Mouse (Mus musculus): ENCODE measurements around the gene Rac2. TPM values are rescaled to one million over a fixed set of nuclear protein-coding genes. Genes with fewer than 3 reads are reported as not detected.

The Rac2 gene
- polyA plus RNA-seq, 1 experiment from 2014 or later = 7.5 TPM

GRCm38 (mm10) chr15:78529428-78529990, 43.1 kb downstream of the Rac2 start:
- Histone ChIP-seq H3K4me2 (replicated peaks) (peak overlapping the region; percentile 45), H3K27ac (replicated peaks) (peak overlapping the region; percentile 79), H3K36me3 (no peaks in the 10 kb centered on the region), H3K9ac (replicated peaks) (peak overlapping the region; percentile 57), H3K4me1 (peaks cover 31% of the 10 kb centered on the region), H3K9me3 (no peaks in the 10 kb centered on the region), H3K27me3 (no peaks in the 10 kb centered on the region), H3K4me3 (peak overlapping the region; percentile 36)
- WGBS = 0% methylated on average over 14 of the region's 15 CpGs
- ATAC-seq (replicated peaks) = peak; percentile 49

DNA sequence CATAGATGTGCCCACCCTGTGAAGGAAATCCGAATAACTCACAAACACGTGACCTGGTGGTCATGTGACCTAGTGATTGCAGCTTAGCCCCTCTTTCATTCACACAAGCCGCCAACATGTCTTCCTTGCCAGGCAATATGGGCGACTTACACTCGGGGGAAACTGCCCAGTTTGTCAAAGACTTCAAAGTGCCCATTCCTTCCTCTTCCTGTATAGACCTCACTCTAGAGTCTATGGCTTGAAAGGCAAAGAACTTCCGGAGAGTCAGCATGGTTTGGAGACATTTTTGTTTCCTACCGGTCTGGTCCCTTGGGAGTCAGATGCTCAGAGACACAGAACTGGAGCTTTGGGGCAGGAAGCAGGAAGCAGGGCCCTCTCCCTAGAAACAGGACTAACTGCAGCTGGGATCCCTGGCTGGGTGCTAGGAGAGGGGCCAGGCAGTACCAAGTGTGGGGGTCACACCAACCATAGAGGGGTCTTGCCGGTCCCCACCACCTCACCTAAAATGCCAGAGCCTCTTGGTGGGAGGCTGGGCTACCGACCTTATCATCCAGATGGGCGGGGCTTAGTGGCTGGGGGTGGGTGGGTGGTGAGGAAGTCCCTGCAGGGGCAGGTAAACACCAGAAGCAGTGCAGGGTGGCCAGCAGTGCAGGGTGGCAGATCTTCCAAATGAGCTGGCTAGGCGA, 43.7 kb downstream of the Rac2 start:
- Histone ChIP-seq H3K27ac (replicated peaks) (peak overlapping the region; percentile 79), H3K36me3 (no peaks in the 10 kb centered on the region), H3K9ac (replicated peaks) (peak overlapping the region; percentile 57), H3K4me1 (peaks cover 31% of the 10 kb centered on the region), H3K4me2 (replicated peaks) (peak overlapping the region; percentile 45), H3K4me3 (peak overlapping the region; percentile 36), H3K27me3 (no peaks in the 10 kb centered on the region), H3K9me3 (no peaks in the 10 kb centered on the region)
- ATAC-seq (replicated peaks) = no peak
- 52% methylated on average over 11 of the region's 11 CpGs for WGBS

GRCm38 (mm10) chr15:78527973-78528372, 44.6 kb downstream of the Rac2 start:
- WGBS = 87% methylated on average over 7 of the region's 7 CpGs

GRCm38 (mm10) chr15:78524163-78524562, 48.4 kb downstream of the Rac2 start:
- no peak for ATAC-seq (replicated peaks)
- Histone ChIP-seq H3K9me3 (no peaks in the 10 kb centered on the region), H3K27ac (replicated peaks) (no peak overlapping the region), H3K36me3 (no peaks in the 10 kb centered on the region), H3K4me1 (peaks cover 5% of the 10 kb centered on the region), H3K4me3 (no peak overlapping the region), H3K9ac (replicated peaks) (no peak overlapping the region), H3K4me2 (replicated peaks) (no peak overlapping the region), H3K27me3 (no peaks in the 10 kb centered on the region)
- 87% methylated on average over 5 of the region's 5 CpGs for WGBS

More at GRCm38 (mm10) chr15:78527973-78528372, 44.6 kb downstream of the Rac2 start:
- no peaks in the 10 kb centered on the region for H3K27me3 ChIP-seq
- no peak for ATAC-seq (replicated peaks)
- no peak overlapping the region for H3K4me2 ChIP-seq (replicated peaks)
- H3K9me3 ChIP-seq = no peaks in the 10 kb centered on the region
- no peak overlapping the region for H3K9ac ChIP-seq (replicated peaks)
- H3K4me1 ChIP-seq = peaks cover 31% of the 10 kb centered on the region
- no peak overlapping the region for H3K27ac ChIP-seq (replicated peaks)
- H3K36me3 ChIP-seq = no peaks in the 10 kb centered on the region
- H3K4me3 ChIP-seq = no peak overlapping the region

DNA sequence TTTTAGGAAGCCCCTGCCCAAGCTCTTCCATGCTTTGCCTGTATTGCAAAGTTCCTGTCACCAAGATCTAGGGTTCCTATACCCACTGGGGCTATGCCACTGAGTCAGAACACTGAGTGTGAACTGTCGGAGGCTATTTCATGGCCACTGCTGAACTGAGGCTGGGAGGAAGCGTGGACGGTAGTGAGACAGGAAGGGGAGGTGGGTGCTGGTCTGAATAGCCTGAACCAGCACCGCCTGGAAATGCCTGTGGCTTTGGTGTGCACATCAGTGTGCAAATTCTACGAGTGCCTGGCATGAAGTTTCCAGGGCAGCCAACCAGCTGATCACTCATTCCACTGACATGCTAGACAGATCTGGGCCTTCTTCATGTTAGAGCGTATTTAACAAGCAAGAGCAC, 50.7 kb downstream of the Rac2 start:
- H3K36me3 ChIP-seq = no peaks in the 10 kb centered on the region
- ATAC-seq (replicated peaks) = no peak
- H3K4me2 ChIP-seq (replicated peaks) = no peak overlapping the region
- no peaks in the 10 kb centered on the region for H3K27me3 ChIP-seq
- H3K27ac ChIP-seq (replicated peaks) = no peak overlapping the region
- H3K4me3 ChIP-seq = no peak overlapping the region
- no peak overlapping the region for H3K9ac ChIP-seq (replicated peaks)
- H3K9me3 ChIP-seq = no peaks in the 10 kb centered on the region
- H3K4me1 ChIP-seq = no peaks in the 10 kb centered on the region
- 81% methylated on average over 6 of the region's 6 CpGs for WGBS

DNA sequence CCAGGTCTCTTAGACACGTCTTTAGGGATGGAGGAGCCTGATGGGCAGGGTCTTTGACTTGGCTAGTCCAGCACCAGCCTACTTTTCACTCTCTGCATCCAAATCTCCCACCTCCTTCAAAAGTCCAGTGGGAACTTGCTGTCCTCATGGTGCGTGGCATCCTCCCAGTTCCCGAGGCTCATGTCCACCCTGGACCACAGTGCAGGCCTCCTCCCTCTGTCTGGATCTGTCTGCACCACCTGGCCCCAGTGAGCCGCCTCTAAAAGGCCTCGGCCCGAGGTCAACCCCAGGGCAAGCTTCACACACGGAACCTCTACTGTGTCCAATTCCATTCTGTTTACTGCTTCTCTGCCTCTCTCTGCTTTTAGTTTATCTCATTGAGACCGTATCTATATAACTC, 51.3 kb downstream of the Rac2 start:
- Histone ChIP-seq H3K4me1 (no peaks in the 10 kb centered on the region), H3K4me2 (replicated peaks) (no peak overlapping the region), H3K9me3 (no peaks in the 10 kb centered on the region), H3K36me3 (no peaks in the 10 kb centered on the region), H3K4me3 (no peak overlapping the region), H3K9ac (replicated peaks) (no peak overlapping the region), H3K27ac (replicated peaks) (no peak overlapping the region), H3K27me3 (no peaks in the 10 kb centered on the region)
- 75% methylated on average over 8 of the region's 8 CpGs for WGBS
- no peak for ATAC-seq (replicated peaks)

- Histone ChIP-seq H3K4me3 (no peak overlapping the region), H3K4me1 (no peaks in the 10 kb centered on the region), H3K36me3 (no peaks in the 10 kb centered on the region), H3K4me2 (replicated peaks) (no peak overlapping the region), H3K27ac (replicated peaks) (no peak overlapping the region), H3K9me3 (no peaks in the 10 kb centered on the region), H3K27me3 (no peaks in the 10 kb centered on the region), H3K9ac (replicated peaks) (no peak overlapping the region)
- 77% methylated on average over 13 of the region's 13 CpGs for WGBS
- ATAC-seq (replicated peaks) = no peak
Measured at GRCm38 (mm10) chr15:78520112-78520715, 52.4 kb downstream of the Rac2 start.

DNA sequence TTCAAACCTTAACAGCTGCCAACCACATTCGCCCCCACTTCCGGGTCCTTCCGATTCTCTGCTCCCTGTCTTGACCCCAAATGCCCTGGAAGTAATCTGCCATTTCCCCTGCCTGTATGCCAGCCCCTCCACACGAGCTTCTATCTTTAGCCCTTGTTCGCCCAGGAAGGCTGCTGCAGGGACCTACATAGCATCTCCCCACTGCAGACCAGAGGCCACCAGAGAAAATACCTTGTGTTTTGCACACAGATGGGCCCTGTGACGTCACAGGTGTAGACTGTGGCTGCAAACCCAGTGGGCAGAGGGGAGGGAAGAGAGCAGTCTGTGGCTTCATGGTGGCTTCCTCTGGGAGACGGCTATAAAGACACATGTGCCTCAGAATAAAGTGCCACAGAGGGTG, 54.4 kb downstream of the Rac2 start:
- no peak overlapping the region for H3K4me3 ChIP-seq
- H3K36me3 ChIP-seq = no peaks in the 10 kb centered on the region
- no peaks in the 10 kb centered on the region for H3K27me3 ChIP-seq
- no peak overlapping the region for H3K27ac ChIP-seq (replicated peaks)
- peaks cover 5% of the 10 kb centered on the region; the same call in 1 of the 2 replicates for H3K4me1 ChIP-seq
- H3K4me2 ChIP-seq (replicated peaks) = no peak overlapping the region
- WGBS = 72% methylated on average over 7 of the region's 7 CpGs
- H3K9ac ChIP-seq (replicated peaks) = no peak overlapping the region
- ATAC-seq (replicated peaks) = no peak
- no peaks in the 10 kb centered on the region for H3K9me3 ChIP-seq

GRCm38 (mm10) chr15:78515759-78516158, 56.8 kb downstream of the Rac2 start:
- Histone ChIP-seq H3K4me1 (peaks cover 5% of the 10 kb centered on the region; the same call in 1 of the 2 replicates), H3K4me2 (replicated peaks) (no peak overlapping the region), H3K27ac (replicated peaks) (no peak overlapping the region), H3K27me3 (no peaks in the 10 kb centered on the region), H3K9ac (replicated peaks) (no peak overlapping the region), H3K4me3 (no peak overlapping the region), H3K36me3 (no peaks in the 10 kb centered on the region), H3K9me3 (no peaks in the 10 kb centered on the region)
- WGBS = 89% methylated on average over 6 of the region's 6 CpGs
- no peak for ATAC-seq (replicated peaks)

DNA sequence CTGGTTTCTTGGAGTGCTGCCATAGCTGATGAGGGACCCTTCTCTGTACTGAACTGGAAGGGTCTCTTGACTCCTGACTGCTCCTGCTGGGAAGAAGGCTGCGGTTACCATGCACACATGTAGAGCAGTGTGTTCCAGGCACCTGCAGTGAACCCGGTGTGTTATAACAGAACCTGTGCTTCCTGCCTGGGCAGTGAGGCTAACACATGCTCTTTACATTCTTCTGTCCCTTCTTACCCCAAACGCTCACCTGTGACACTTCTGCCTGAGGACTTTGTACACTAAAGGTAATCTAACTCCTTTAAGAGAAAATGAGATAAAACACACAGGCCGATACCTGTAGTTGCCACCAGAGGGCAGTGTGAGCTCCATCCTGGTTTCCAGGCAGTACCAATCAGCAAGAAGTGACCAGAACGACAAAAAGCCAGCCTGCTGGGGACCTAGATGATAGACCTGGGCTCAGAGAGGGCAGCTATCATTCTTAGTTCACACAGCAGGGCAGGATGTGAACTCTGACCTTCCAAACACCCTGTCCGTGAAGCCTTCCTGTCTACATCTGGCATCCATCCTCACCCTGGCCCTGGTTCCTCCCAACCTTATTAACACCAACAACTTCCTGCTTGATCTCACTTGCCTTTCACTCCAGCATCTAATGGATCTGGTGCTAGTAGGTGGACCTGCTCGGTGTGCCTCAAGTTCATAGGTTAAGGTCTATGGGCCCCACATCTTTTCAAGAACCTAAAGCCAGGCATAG, 58.0 kb downstream of the Rac2 start:
- WGBS = 31% methylated on average over 7 of the region's 7 CpGs
- peak; percentile 57; the same call in 1 of the 2 replicates for ATAC-seq (replicated peaks)
- H3K9me3 ChIP-seq = no peaks in the 10 kb centered on the region
- peaks cover 8% of the 10 kb centered on the region for H3K4me1 ChIP-seq
- H3K36me3 ChIP-seq = no peaks in the 10 kb centered on the region
- no peak overlapping the region for H3K9ac ChIP-seq (replicated peaks)
- H3K4me3 ChIP-seq = no peak overlapping the region
- no peaks in the 10 kb centered on the region for H3K27me3 ChIP-seq
- no peak overlapping the region for H3K4me2 ChIP-seq (replicated peaks)
- H3K27ac ChIP-seq (replicated peaks) = no peak overlapping the region; the same call in 1 of the 2 replicates

DNA sequence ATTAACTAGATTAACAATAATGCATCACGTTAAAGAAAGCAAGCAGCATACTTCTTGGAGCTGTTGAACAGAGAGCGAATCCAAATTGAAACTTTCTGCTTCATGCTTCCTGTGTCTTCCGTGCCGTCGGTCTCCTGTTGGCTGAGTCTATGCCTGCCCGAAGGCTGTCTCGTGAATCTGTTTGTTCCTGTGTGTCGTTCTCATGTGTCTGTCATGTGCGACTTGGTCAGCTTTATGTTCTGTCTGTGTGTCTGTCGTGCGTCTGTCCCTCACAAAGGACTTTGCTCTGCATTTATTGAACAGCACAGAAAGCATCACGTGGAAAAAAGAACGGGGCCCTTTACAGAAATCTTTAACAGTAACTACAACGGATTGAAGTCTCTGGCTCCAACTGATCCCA, 59.6 kb downstream of the Rac2 start:
- no peaks in the 10 kb centered on the region for H3K36me3 ChIP-seq
- WGBS = 87% methylated on average over 14 of the region's 14 CpGs

DNA sequence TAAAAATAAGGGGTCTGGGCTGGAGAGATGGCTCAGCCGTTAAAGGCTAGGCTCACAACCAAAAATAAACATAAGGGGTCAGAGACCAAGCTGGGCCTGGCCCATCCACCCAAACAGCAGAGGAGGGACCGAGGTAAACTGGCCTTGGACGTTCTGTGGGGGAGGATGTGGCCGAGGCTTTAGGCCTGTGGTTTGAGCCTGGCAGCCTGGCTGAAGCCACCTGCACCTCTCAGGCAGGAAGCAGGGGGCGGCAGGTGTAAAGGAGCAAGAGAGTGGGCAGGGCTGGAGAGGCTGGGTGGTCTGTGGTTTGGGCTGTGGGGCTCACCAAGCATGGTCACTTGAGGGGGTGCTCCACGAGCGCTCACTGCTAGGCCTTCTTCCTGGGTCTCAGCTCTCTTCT, 60.6 kb downstream of the Rac2 start:
- no peaks in the 10 kb centered on the region for H3K27me3 ChIP-seq
- ATAC-seq (replicated peaks) = no peak
- no peak overlapping the region for H3K4me2 ChIP-seq (replicated peaks)
- peaks cover 8% of the 10 kb centered on the region for H3K4me1 ChIP-seq
- no peak overlapping the region for H3K27ac ChIP-seq (replicated peaks)
- H3K9ac ChIP-seq (replicated peaks) = no peak overlapping the region
- no peaks in the 10 kb centered on the region for H3K9me3 ChIP-seq
- WGBS = 87% methylated on average over 7 of the region's 7 CpGs
- H3K4me3 ChIP-seq = no peak overlapping the region
- H3K36me3 ChIP-seq = no peaks in the 10 kb centered on the region

More for the DNA sequence above, 59.6 kb downstream of the Rac2 start:
- ATAC-seq (replicated peaks) = no peak
- peaks cover 8% of the 10 kb centered on the region for H3K4me1 ChIP-seq
- H3K27ac ChIP-seq (replicated peaks) = no peak overlapping the region
- no peaks in the 10 kb centered on the region for H3K27me3 ChIP-seq
- H3K9me3 ChIP-seq = no peaks in the 10 kb centered on the region
- no peak overlapping the region for H3K4me3 ChIP-seq
- H3K9ac ChIP-seq (replicated peaks) = no peak overlapping the region
- no peak overlapping the region for H3K4me2 ChIP-seq (replicated peaks)
